Mouse (Mus musculus) erythroid progenitor cell, adult 5-6 weeks (primary cell): ENCODE measurements around the gene Pawr. TPM values are rescaled to one million over a fixed set of nuclear protein-coding genes. Genes with fewer than 3 reads are reported as not detected.

ENCODE experiments used
- ATAC-seq: replicated peaks from 2 replicates; pipeline ENCODE4 v1.8.0; 2016; ENCODE audit warnings: moderate number of reproducible peaks, mild to moderate bottlenecking, moderate TSS enrichment, inconsistent platforms; ENCODE audit not compliant: poor library complexity, low FRiP score, severe bottlenecking
- total RNA-seq, 2 experiments: library from RNA; stranded (forward) in 1 of 2; stranded (reverse) in 1 of 2; fragments of 150-400 nt in 1 of 2; fragments of 186-747, 209-891 nt in 1 of 2; gene quantifications; 2 replicates each; pipeline versions ENCODE4 v1.2.3 to v1.2.4; 2015 to 2017; ENCODE audit warnings: low replicate concordance in 2 of 2

Pawr gene
- total RNA-seq, 2 experiments from 2014 or later = not detected

DNA sequence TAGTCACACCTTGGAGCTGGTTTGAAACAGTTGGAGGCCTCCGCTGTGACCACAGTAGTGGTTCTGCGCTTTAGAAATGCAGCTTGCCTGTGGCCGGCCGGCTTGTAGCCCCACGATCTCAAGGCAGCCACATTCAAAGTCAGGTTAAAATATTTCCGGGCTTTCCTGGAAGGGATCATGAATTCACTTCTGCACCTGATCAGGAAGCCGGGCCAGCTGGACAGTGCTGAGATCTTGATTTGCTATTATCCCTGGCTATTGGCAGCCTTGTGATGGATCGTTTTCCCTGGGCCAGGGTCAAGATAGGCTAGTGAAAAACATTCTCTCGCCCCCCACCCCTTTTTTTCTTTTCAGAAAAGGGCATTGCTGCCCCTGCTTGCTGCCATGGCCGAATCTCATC lies 123.3 kb downstream of the Pawr start:
- no peak for ATAC-seq

DNA sequence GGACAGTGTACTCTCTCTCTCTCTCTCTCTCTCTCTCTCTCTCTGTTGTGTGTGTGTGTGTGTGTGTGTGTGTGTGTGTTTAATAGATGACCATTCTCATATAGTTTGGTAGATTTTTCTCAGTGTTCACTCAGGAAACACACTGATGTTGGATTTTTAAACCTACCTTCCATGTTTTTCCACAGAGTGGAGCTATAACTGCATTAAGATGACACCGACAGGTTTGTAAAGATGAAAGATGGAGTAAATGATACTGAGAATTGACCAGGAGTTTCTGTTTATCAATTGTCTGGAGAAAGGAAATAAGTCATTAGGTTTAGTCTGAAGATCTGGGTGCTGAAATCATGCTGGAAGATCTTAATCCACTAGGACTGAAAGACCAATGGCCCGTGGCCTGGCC lies 124.0 kb downstream of the Pawr start:
- no peak for ATAC-seq

DNA sequence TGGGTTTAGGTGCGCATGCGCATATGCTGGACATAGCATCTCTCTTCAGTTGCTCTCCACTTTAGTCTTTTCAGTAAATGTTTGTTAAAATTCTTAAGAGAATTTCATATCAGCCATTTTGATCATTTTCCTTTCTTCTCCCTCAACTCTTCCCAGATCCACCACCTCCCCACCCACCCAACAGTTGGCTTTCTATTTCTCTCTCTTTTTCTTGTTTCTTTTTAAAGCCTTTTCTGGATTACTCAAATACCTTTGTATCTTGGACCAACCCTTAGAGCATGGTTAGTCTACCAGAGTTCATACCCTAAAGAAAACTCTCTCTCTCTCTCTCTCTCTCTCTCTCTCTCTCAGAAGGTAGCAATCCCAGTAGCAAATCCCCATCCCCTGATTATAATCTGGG lies 125.1 kb downstream of the Pawr start:
- ATAC-seq = no peak

DNA sequence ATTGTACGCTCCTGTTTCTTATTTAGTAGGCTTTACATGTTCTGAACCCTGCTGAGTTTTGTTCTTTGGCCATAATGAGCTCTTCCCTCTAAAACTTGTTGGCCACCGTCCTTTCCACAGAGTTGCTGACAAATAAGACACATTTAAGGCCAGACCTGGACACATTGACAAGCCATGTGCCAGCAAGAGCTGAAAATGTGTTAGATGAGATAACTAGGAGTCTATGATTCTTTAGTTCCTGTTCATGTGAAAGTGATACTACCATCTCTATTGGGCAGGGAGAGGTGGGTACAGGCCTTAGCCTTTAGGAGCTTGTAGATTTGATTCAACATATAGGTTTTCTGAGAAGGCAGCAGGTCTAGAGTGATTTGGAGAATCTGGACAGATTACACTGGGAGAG lies 129.9 kb downstream of the Pawr start:
- ATAC-seq = no peak

Other genes starting within 250 kb of the Pawr start
- gene Ppp1r12a, start 169.9 kb upstream of the Pawr start, total RNA-seq (2015; ENCODE audit: low replicate concordance) = 70.0 and 106 TPM in 2 replicates
- 157 and 169 TPM in 2 replicates for gene Ppp1r12a, start 169.9 kb upstream of the Pawr start, total RNA-seq (2017; ENCODE audit: low replicate concordance)